Mouse (Mus musculus): Measurements from ENCODE around the gene Ubtd2. TPM values are rescaled to one million over a fixed set of nuclear protein-coding genes. Genes with fewer than 3 reads are reported as not detected.

The Ubtd2 gene
- polyA plus RNA-seq, 1 experiment, result 0.96 TPM

DNA sequence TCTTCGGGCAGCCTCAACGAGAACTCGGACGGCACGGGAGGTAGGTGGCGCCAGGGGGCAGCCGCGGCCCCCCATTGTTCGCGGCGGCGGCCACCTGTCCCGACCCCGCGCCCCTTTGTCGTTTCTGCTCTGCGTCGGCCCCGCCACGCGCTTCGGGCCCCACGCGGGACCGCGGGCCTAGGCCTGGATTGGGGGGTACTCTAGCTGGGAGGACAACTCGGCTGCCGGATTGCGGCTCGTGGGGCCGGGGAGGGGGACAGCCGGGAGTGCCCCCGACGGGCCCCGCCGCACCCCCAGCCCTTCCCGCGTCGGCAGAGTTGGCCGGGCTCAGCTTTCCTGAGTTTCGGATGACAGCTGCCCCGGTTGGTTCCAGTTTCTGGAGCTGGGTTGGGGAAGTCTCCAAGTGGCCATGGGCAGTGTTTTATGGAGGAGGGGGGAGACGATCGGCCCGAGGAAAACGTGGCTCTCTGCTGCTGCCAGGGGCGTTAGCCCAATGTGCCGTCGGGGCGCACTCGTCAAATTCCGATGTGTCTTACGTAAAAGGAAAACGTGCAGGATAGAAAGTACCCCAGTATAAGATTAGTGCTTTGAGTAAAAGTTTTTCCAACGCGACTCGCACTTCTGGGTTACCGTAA lies 454 bp downstream of the Ubtd2 start:
- TF ChIP-seq FLI1 (IDR thresholded peaks at IDR 0.05; ENCODE audit: low read length) (no peak), GATA1 (IDR thresholded peaks at IDR 0.05; ENCODE audit: borderline replicate concordance, low read length) (no peak)
- Histone ChIP-seq H3K36me3 (replicated peaks; ENCODE audit: low read length) (no peaks in the 10 kb centered on the region), H3K4me3 (replicated peaks) (peak overlapping the region; percentile 95), H3K27me3 (replicated peaks) (peaks cover 20% of the 10 kb centered on the region), H3K9me3 (no peaks in the 10 kb centered on the region), H3K4me1 (peaks cover 19% of the 10 kb centered on the region)

DNA sequence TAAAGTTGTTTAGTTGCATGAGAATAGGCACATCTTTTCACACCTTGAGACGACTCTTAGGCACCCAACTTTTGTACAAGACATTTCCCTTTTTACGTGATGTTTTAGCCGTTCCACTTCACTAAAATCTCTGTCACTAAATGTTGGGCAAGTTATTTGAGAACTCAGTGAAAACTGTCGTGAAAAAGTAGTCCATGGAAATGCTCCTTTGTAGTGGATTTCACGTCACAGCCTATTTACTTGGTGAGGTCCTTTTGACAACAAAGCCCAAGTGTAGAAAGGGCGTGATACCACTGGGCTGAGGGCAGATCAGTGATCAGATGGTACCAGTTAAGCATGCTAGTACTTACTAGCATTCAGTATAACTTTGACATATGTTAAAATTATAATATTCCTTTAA lies 1.2 kb downstream of the Ubtd2 start:
- H3K9me3 ChIP-seq, result no peaks in the 10 kb centered on the region
- no peak for TF ChIP-seq GATA1 (IDR thresholded peaks at IDR 0.05; ENCODE audit: borderline replicate concordance, low read length)
- no peak for TF ChIP-seq FLI1 (IDR thresholded peaks at IDR 0.05; ENCODE audit: low read length)
- H3K4me1 ChIP-seq, result peaks cover 19% of the 10 kb centered on the region
- peaks cover 14% of the 10 kb centered on the region for H3K27me3 ChIP-seq (replicated peaks)
- peak overlapping the region; percentile 95 for H3K4me3 ChIP-seq (replicated peaks)
- H3K36me3 ChIP-seq (replicated peaks; ENCODE audit: low read length), result no peaks in the 10 kb centered on the region

GRCm38 (mm10) chr11:32464282-32464681 lies 9.1 kb downstream of the Ubtd2 start:
- Histone ChIP-seq H3K36me3 (replicated peaks; ENCODE audit: low read length) (no peaks in the 10 kb centered on the region), H3K9me3 (no peaks in the 10 kb centered on the region), H3K27me3 (replicated peaks) (peaks cover 3% of the 10 kb centered on the region), H3K4me1 (peaks cover 10% of the 10 kb centered on the region; the same call in 1 of the 2 replicates), H3K4me3 (replicated peaks) (peak overlapping the region; percentile 8)
- TF ChIP-seq FLI1 (IDR thresholded peaks at IDR 0.05; ENCODE audit: low read length), result no peak
- TF ChIP-seq GATA1 (IDR thresholded peaks at IDR 0.05; ENCODE audit: borderline replicate concordance, low read length), result no peak

- H3K9me3 ChIP-seq, result no peaks in the 10 kb centered on the region
- H3K4me3 ChIP-seq (replicated peaks), result no peak overlapping the region
- peaks cover 19% of the 10 kb centered on the region for H3K4me1 ChIP-seq
- no peaks in the 10 kb centered on the region for H3K36me3 ChIP-seq (replicated peaks; ENCODE audit: low read length)
- H3K27me3 ChIP-seq (replicated peaks), result no peaks in the 10 kb centered on the region
- TF ChIP-seq GATA1 (IDR thresholded peaks at IDR 0.05; ENCODE audit: borderline replicate concordance, low read length) (no peak), FLI1 (IDR thresholded peaks at IDR 0.05; ENCODE audit: low read length) (no peak)
Observed at GRCm38 (mm10) chr11:32471925-32472324, 16.8 kb downstream of the Ubtd2 start.

DNA sequence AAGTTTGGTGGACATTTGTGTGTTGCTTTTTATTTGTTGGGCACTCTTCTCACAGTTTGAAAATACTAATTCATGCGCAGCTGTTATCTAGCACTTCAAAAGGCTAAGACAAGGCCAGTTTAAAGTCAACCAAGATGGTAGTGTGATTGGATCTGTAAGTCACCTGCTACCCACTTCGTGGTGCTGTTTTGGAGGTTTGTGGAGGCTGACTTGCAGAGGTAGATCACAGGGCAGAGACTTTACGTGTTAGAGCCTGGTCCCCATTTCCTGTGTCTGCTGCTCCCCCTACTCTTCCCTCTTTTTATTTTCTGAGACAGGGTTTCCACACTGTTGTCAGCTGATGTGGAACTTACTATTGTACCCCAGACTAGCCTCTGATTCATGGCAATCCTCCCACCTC lies 19.6 kb downstream of the Ubtd2 start:
- no peak overlapping the region for H3K4me3 ChIP-seq (replicated peaks)
- no peak for TF ChIP-seq FLI1 (IDR thresholded peaks at IDR 0.05; ENCODE audit: low read length)
- TF ChIP-seq GATA1 (IDR thresholded peaks at IDR 0.05; ENCODE audit: borderline replicate concordance, low read length), result no peak
- no peaks in the 10 kb centered on the region for H3K36me3 ChIP-seq (replicated peaks; ENCODE audit: low read length)
- H3K27me3 ChIP-seq (replicated peaks), result no peaks in the 10 kb centered on the region
- no peaks in the 10 kb centered on the region for H3K9me3 ChIP-seq
- peaks cover 27% of the 10 kb centered on the region for H3K4me1 ChIP-seq

DNA sequence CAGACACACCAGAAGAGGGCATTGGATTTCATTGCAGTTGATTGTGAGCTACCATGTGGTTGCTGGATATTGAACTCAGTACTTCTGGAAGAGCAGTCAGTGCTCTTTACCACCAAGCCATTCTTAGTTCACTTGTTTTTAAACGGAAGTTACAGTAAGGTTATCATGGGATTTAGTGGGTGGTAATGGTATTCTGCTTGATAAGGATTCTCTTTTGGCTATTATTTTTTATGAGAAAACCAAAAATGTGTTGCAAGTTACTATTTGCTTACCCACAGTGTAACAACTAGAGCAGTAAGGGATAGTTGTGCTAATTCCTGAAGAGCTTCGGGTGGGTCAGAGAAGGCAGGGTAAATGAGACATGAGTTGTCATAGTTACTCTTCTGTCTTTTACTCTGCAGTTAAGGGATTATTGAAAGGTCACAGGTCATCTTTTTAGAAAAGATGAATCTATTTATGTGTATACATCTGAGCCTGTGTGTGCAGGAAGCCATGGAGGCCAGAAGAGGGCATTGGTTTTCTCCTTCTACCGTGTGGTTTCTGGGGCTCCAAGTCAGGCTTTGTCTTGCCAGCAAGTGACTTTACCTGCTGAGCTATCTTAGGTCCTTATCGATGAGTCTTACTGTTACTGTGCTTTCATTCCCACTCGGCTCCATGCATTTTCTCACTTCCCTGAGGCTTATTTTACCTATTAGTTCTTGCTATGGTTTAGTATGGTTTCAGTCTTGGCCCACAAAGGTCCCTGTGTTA lies 20.5 kb downstream of the Ubtd2 start:
- TF ChIP-seq GATA1 (IDR thresholded peaks at IDR 0.05; ENCODE audit: borderline replicate concordance, low read length) (no peak), FLI1 (IDR thresholded peaks at IDR 0.05; ENCODE audit: low read length) (no peak)
- Histone ChIP-seq H3K27me3 (replicated peaks) (no peaks in the 10 kb centered on the region), H3K9me3 (no peaks in the 10 kb centered on the region), H3K36me3 (replicated peaks; ENCODE audit: low read length) (no peaks in the 10 kb centered on the region), H3K4me1 (peaks cover 32% of the 10 kb centered on the region), H3K4me3 (replicated peaks) (no peak overlapping the region)

GRCm38 (mm10) chr11:32481525-32481924 lies 26.4 kb downstream of the Ubtd2 start:
- no peaks in the 10 kb centered on the region for H3K27me3 ChIP-seq (replicated peaks)
- H3K36me3 ChIP-seq (replicated peaks; ENCODE audit: low read length), result no peaks in the 10 kb centered on the region
- TF ChIP-seq GATA1 (IDR thresholded peaks at IDR 0.05; ENCODE audit: borderline replicate concordance, low read length) (no peak), FLI1 (IDR thresholded peaks at IDR 0.05; ENCODE audit: low read length) (no peak)
- no peak overlapping the region for H3K4me3 ChIP-seq (replicated peaks)
- peaks cover 19% of the 10 kb centered on the region for H3K4me1 ChIP-seq
- no peaks in the 10 kb centered on the region for H3K9me3 ChIP-seq

- TF ChIP-seq GATA1 (IDR thresholded peaks at IDR 0.05; ENCODE audit: borderline replicate concordance, low read length) (no peak), FLI1 (IDR thresholded peaks at IDR 0.05; ENCODE audit: low read length) (no peak)
- Histone ChIP-seq H3K4me3 (replicated peaks) (no peak overlapping the region), H3K4me1 (peaks cover 25% of the 10 kb centered on the region), H3K36me3 (replicated peaks; ENCODE audit: low read length) (no peaks in the 10 kb centered on the region), H3K9me3 (no peaks in the 10 kb centered on the region), H3K27me3 (replicated peaks) (no peaks in the 10 kb centered on the region)
Observed at GRCm38 (mm10) chr11:32485290-32485689, 30.1 kb downstream of the Ubtd2 start.

- Histone ChIP-seq H3K27me3 (replicated peaks) (no peaks in the 10 kb centered on the region), H3K9me3 (no peaks in the 10 kb centered on the region), H3K4me3 (replicated peaks) (no peak overlapping the region), H3K4me1 (peaks cover 36% of the 10 kb centered on the region), H3K36me3 (replicated peaks; ENCODE audit: low read length) (no peaks in the 10 kb centered on the region)
- TF ChIP-seq FLI1 (IDR thresholded peaks at IDR 0.05; ENCODE audit: low read length), result no peak
- no peak for TF ChIP-seq GATA1 (IDR thresholded peaks at IDR 0.05; ENCODE audit: borderline replicate concordance, low read length)
Observed at GRCm38 (mm10) chr11:32486621-32487020, 31.5 kb downstream of the Ubtd2 start.

GRCm38 (mm10) chr11:32487501-32487900 lies 32.3 kb downstream of the Ubtd2 start:
- peaks cover 36% of the 10 kb centered on the region for H3K4me1 ChIP-seq
- TF ChIP-seq FLI1 (IDR thresholded peaks at IDR 0.05; ENCODE audit: low read length) (no peak), GATA1 (IDR thresholded peaks at IDR 0.05; ENCODE audit: borderline replicate concordance, low read length) (no peak)

More at GRCm38 (mm10) chr11:32487501-32487900, 32.3 kb downstream of the Ubtd2 start:
- H3K27me3 ChIP-seq (replicated peaks), result no peaks in the 10 kb centered on the region
- no peaks in the 10 kb centered on the region for H3K36me3 ChIP-seq (replicated peaks; ENCODE audit: low read length)
- H3K9me3 ChIP-seq, result no peaks in the 10 kb centered on the region
- H3K4me3 ChIP-seq (replicated peaks), result no peak overlapping the region

Measured in megakaryocyte, embryonic 14.5 days (primary cell).